Mouse (Mus musculus) midbrain, embryonic 14.5 days (tissue): ENCODE measurements around the gene Ldlrap1. TPM values are rescaled to one million over a fixed set of nuclear protein-coding genes. Genes with fewer than 3 reads are reported as not detected.
"Not testable (repeated sequence)": the region's sequence is repeated elsewhere in the genome, so short reads cannot be mapped to it uniquely, and the experiment has no call there.

Experiments
- ATAC-seq: fragments of 200-750 bp; cut with Nextera tagmentation; 2 replicates; pipeline ENCODE4 v1.8.0; 2017; ENCODE audit warnings: moderate number of reproducible peaks, moderate library complexity; ENCODE audit not compliant: low FRiP score, low TSS enrichment
- DNase-seq: peaks from one replicate; pipeline ENCODE4 v3.0.0-alpha.2; 2015
- H3K27ac ChIP-seq: fragments of 300-500 bp; sonication (generic); replicated peaks from 2 replicates; pipeline ENCODE4 v1.5.1; 2014; ENCODE audit warnings: mild to moderate bottlenecking, low read depth, low read length, moderate library complexity
- H3K27me3 ChIP-seq: fragments of 300-500 bp; sonication (generic); 2 replicates; pipeline ENCODE4 v1.6.1; 2014; ENCODE audit warnings: low read length, control low read depth, mixed read lengths; ENCODE audit not compliant: control insufficient read depth, insufficient read depth
- H3K36me3 ChIP-seq: fragments of 300-500 bp; sonication (generic); 2 replicates; pipeline ENCODE4 v1.6.1; 2014; ENCODE audit warnings: low read length, control low read depth; ENCODE audit not compliant: control insufficient read depth, insufficient read depth
- H3K4me1 ChIP-seq: fragments of 300-500 bp; sonication (generic); 2 replicates; pipeline ENCODE4 v1.6.1; 2014; ENCODE audit warnings: mild to moderate bottlenecking, antibody characterized with exemption, low read length, control low read depth; ENCODE audit not compliant: control insufficient read depth, insufficient read depth
- H3K4me2 ChIP-seq: fragments of 300-500 bp; sonication (generic); 2 replicates; pipeline ENCODE4 v1.6.1; 2014; ENCODE audit warnings: mild to moderate bottlenecking, low read length, moderate library complexity
- H3K4me3 ChIP-seq: fragments of 300-500 bp; sonication (generic); replicated peaks from 2 replicates; pipeline ENCODE4 v1.5.1; 2014; ENCODE audit warnings: low read depth, low read length
- H3K9ac ChIP-seq: fragments of 300-500 bp; sonication (generic); replicated peaks from 2 replicates; pipeline ENCODE4 v1.6.1; 2014; ENCODE audit warnings: mild to moderate bottlenecking, low read length, moderate library complexity
- H3K9me3 ChIP-seq: fragments of 300-500 bp; sonication (generic); 2 replicates; pipeline ENCODE4 v1.6.1; 2016; ENCODE audit warnings: low read length, control low read depth, mixed read lengths; ENCODE audit not compliant: control insufficient read depth
- WGBS: fragments of 180-500 bp; shearing (Covaris S2); extraction: QIAGEN DNeasy Blood & Tissue Kit; methylation state at CpG from one replicate; pipeline ENCODE4 v1.1.7; 2014; 5-methylcytosine and 5-hydroxymethylcytosine counted together
- polyA plus RNA-seq: library from polyadenylated mRNA; unstranded; fragments of >200 nt; fragmentation: Nextera tagmentation; extraction: Ambion mirVana; gene quantifications from 2 replicates; pipeline ENCODE4 v1.2.1, GENCODE M21; 2014

Gene Ldlrap1
- polyA plus RNA-seq, 1 experiment from 2014 or later: 1.9 TPM

GRCm38 (mm10) chr4:134799272-134799671 is 31.4 kb upstream of the Ldlrap1 start:
- whole genome bisulfite sequencing: 9% methylated on average over 4 of the region's 4 CpGs

GRCm38 (mm10) chr4:134798861-134799260 is 31.0 kb upstream of the Ldlrap1 start:
- Histone ChIP-seq H3K4me3 (no peak overlapping the region), H3K27me3 (no peaks in the 10 kb centered on the region), H3K36me3 (peaks cover 33% of the 10 kb centered on the region), H3K9ac (no peak overlapping the region), H3K4me1 (no peaks in the 10 kb centered on the region), H3K9me3 (no peaks in the 10 kb centered on the region), H3K27ac (no peak overlapping the region), H3K4me2 (no peak overlapping the region)
- ATAC-seq (no peak), DNase-seq (no peak)
- 57% methylated on average over 3 of the region's 3 CpGs for WGBS

More at GRCm38 (mm10) chr4:134799272-134799671, 31.4 kb upstream of the Ldlrap1 start:
- peak; percentile 86 for DNase-seq
- Histone ChIP-seq H3K9me3 (no peaks in the 10 kb centered on the region), H3K27me3 (no peaks in the 10 kb centered on the region), H3K9ac (no peak overlapping the region), H3K4me3 (no peak overlapping the region), H3K4me1 (no peaks in the 10 kb centered on the region), H3K27ac (no peak overlapping the region), H3K36me3 (peaks cover 37% of the 10 kb centered on the region), H3K4me2 (no peak overlapping the region)
- ATAC-seq: peak; percentile 34; the same call in 1 of the 2 replicates

DNA sequence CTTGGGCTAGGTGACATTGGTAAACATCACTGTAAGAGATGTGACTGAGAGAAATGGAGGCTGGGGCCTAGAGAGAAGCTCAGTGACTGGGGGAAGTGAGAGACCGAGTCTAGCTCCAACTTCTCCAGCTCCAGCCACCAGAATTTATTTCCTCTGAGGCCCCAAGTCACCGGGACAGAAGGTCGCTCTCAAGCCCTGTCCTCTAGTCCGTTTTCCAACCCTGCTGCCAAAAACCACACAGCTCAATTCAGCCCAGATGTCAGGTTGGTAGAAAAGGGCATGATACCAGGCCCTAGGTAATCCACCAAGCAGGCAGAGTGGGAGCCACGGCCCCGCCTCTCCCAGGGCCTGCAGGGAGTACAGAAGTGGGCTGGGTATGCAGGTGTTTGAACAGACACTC is 29.8 kb upstream of the Ldlrap1 start:
- no peaks in the 10 kb centered on the region for H3K27me3 ChIP-seq
- H3K4me3 ChIP-seq: no peak overlapping the region
- H3K27ac ChIP-seq: no peak overlapping the region
- no peak overlapping the region for H3K4me2 ChIP-seq
- no peak for DNase-seq
- no peak for ATAC-seq
- H3K4me1 ChIP-seq: no peaks in the 10 kb centered on the region
- no peaks in the 10 kb centered on the region for H3K9me3 ChIP-seq
- peaks cover 20% of the 10 kb centered on the region for H3K36me3 ChIP-seq
- no peak overlapping the region for H3K9ac ChIP-seq
- 83% methylated on average over 6 of the region's 6 CpGs for WGBS

- Histone ChIP-seq H3K9me3 (no peaks in the 10 kb centered on the region), H3K4me2 (no peak overlapping the region), H3K9ac (no peak overlapping the region), H3K27me3 (no peaks in the 10 kb centered on the region), H3K36me3 (peaks cover 12% of the 10 kb centered on the region), H3K4me1 (no peaks in the 10 kb centered on the region), H3K4me3 (no peak overlapping the region), H3K27ac (no peak overlapping the region)
- ATAC-seq: no peak
- no peak for DNase-seq
- WGBS: 32% methylated on average over 7 of the region's 7 CpGs
Observed at GRCm38 (mm10) chr4:134796581-134797361, 28.9 kb upstream of the Ldlrap1 start.

GRCm38 (mm10) chr4:134795819-134796485 is 28.1 kb upstream of the Ldlrap1 start:
- no peaks in the 10 kb centered on the region for H3K4me1 ChIP-seq
- DNase-seq (no peak), ATAC-seq (no peak)
- no peak overlapping the region for H3K27ac ChIP-seq
- H3K4me3 ChIP-seq: no peak overlapping the region
- peaks cover 4% of the 10 kb centered on the region for H3K36me3 ChIP-seq
- no peaks in the 10 kb centered on the region for H3K9me3 ChIP-seq
- H3K27me3 ChIP-seq: no peaks in the 10 kb centered on the region
- no peak overlapping the region for H3K9ac ChIP-seq
- WGBS: 86% methylated on average over 5 of the region's 5 CpGs
- no peak overlapping the region for H3K4me2 ChIP-seq

- H3K27ac ChIP-seq, H3K36me3 ChIP-seq, ATAC-seq, H3K9ac ChIP-seq, DNase-seq, H3K4me3 ChIP-seq, H3K9me3 ChIP-seq, H3K4me1 ChIP-seq, H3K4me2 ChIP-seq, H3K27me3 ChIP-seq: not testable (repeated sequence)
Observed at GRCm38 (mm10) chr4:134794959-134795358, 27.1 kb upstream of the Ldlrap1 start.

DNA sequence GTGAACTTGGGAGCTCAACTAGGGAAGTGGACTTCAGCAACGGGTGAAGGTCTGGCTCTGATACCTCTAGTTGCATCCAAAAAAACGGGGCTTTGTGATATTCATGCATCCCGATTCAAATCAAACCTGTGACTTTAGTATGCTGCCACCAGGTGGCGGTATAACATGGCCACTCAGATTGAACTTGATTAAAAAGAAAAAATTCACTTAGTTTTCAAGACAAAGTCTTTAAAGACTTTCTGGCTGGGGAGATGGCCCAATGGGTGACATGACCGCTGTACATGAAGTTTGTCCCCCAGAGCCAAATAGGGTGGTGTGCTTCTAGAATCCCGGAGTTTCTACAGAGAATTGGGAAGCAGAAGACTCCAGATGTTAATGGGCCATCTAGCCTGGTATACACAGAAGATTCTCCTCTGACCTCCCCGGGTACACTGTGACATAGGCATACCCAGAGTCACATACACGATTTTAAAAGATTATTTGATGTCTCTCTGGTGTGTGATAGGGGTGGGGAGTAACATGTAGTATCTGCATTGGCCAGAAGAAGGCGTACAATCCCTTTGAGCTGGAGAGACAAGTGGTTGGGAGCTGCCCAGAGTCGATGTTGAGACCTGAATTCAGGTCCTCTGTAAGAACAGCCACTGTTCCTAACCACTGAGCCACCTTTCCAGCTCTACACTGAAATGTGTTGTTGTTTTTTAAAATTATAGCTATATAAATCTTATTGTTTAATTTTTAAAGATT is 25.6 kb upstream of the Ldlrap1 start:
- 44% methylated on average over 10 of the region's 10 CpGs for WGBS
- DNase-seq: peak; percentile 82
- no peak overlapping the region for H3K9ac ChIP-seq

GRCm38 (mm10) chr4:134791731-134792130 is 23.9 kb upstream of the Ldlrap1 start:
- 45% methylated on average over 6 of the region's 6 CpGs for WGBS
- H3K9me3 ChIP-seq: no peaks in the 10 kb centered on the region

More for the DNA sequence above, 25.6 kb upstream of the Ldlrap1 start:
- H3K4me2 ChIP-seq: no peak overlapping the region
- H3K27ac ChIP-seq: no peak overlapping the region
- H3K27me3 ChIP-seq: no peaks in the 10 kb centered on the region
- no peaks in the 10 kb centered on the region for H3K4me1 ChIP-seq
- no peaks in the 10 kb centered on the region for H3K9me3 ChIP-seq
- ATAC-seq: no peak
- H3K36me3 ChIP-seq: no peaks in the 10 kb centered on the region
- H3K4me3 ChIP-seq: no peak overlapping the region

More at GRCm38 (mm10) chr4:134791731-134792130, 23.9 kb upstream of the Ldlrap1 start:
- Histone ChIP-seq H3K36me3 (no peaks in the 10 kb centered on the region), H3K4me1 (no peaks in the 10 kb centered on the region), H3K4me3 (no peak overlapping the region), H3K4me2 (no peak overlapping the region), H3K9ac (no peak overlapping the region), H3K27me3 (no peaks in the 10 kb centered on the region), H3K27ac (no peak overlapping the region)
- ATAC-seq: no peak
- DNase-seq: no peak
